Mouse (Mus musculus) forelimb bud, embryonic 11.5 days (tissue): ENCODE measurements around the gene Gm21294.
"Not testable (repeated sequence)": the region's sequence is repeated elsewhere in the genome, so short reads cannot be mapped to it uniquely, and the experiment has no call there.

Experiments
- DNase-seq: peaks from one replicate; pipeline ENCODE4 v3.0.0-alpha.2; 2012; ENCODE audit warnings: low read depth, low spot score

Gene Gm21294

GRCm38 (mm10) chrY:89052506-89052905 lies at the start of gene Gm21294:
Gene Gm21294 (plus strand): TSS chrY:89052806.
- not testable (repeated sequence) for DNase-seq

- DNase-seq, result not testable (repeated sequence)
Measured at GRCm38 (mm10) chrY:89126246-89126645, 73.6 kb downstream of the Gm21294 start.
